Mouse (Mus musculus): ENCODE measurements around the gene Gucy2g. TPM values are rescaled to one million over a fixed set of nuclear protein-coding genes. Genes with fewer than 3 reads are reported as not detected.
"Not testable (repeated sequence)": the region's sequence is repeated elsewhere in the genome, so short reads cannot be mapped to it uniquely, and the experiment has no call there.

Gene Gucy2g
- polyA plus RNA-seq, 1 experiment from 2014 or later, result not detected

DNA sequence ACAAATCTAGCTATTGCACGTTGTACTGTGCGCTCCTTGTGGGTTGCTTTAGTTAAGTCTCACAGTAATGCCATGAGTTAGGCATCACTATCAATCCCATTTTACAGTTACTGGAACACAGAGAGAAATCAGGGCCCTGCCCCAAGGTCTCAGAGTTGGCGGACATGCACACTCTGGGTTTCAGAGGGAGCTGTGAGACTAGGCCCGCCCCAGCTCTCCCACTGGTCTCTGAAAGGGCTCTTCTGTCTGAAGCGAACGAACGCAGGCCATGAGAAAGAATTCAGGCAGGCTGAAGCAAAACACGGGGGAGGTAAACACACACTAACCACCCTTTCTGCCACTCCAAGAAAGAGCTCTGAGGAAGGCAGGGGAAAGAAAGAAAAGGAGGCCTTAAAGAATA, 82.4 kb downstream of the Gucy2g start:
- H3K4me2 ChIP-seq, result no peak overlapping the region
- H3K9ac ChIP-seq, result no peak overlapping the region
- H3K9me3 ChIP-seq, result no peaks in the 10 kb centered on the region
- no peak overlapping the region for H3K27ac ChIP-seq (replicated peaks)
- no peak for ATAC-seq (ENCODE audit: extremely low read depth, insufficient number of reproducible peaks, low FRiP score, low TSS enrichment)
- no peaks in the 10 kb centered on the region for H3K36me3 ChIP-seq
- H3K4me1 ChIP-seq, result no peaks in the 10 kb centered on the region
- H3K27me3 ChIP-seq (replicated peaks), result no peaks in the 10 kb centered on the region
- WGBS, result 61% methylated on average over 8 of the region's 8 CpGs
- no peak overlapping the region for H3K4me3 ChIP-seq

DNA sequence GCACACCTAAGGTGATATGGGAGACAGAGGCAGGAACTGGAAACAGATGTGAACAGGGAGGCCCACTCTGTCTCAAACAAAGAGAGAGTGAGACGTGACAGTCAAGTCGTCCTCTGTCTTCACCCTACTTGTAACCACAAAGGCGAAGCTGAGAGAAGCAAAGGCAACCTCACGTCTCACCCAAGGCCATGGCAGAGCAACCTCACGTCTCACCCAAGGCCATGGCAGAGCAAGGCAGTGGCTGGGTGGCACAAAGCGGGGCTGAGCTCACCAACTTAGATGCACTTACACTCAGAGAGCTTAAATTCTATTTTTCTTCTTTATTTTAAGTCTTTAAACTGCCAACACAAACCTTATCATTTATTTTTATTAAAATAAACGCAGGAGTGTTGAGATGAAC, 84.0 kb downstream of the Gucy2g start:
- no peak overlapping the region for H3K9ac ChIP-seq
- no peaks in the 10 kb centered on the region for H3K4me1 ChIP-seq
- no peaks in the 10 kb centered on the region for H3K27me3 ChIP-seq (replicated peaks)
- H3K4me3 ChIP-seq, result no peak overlapping the region
- no peak overlapping the region for H3K4me2 ChIP-seq
- 75% methylated on average over 7 of the region's 7 CpGs for WGBS
- H3K27ac ChIP-seq (replicated peaks), result no peak overlapping the region
- H3K9me3 ChIP-seq, result no peaks in the 10 kb centered on the region
- ATAC-seq (ENCODE audit: extremely low read depth, insufficient number of reproducible peaks, low FRiP score, low TSS enrichment), result no peak
- no peaks in the 10 kb centered on the region for H3K36me3 ChIP-seq

DNA sequence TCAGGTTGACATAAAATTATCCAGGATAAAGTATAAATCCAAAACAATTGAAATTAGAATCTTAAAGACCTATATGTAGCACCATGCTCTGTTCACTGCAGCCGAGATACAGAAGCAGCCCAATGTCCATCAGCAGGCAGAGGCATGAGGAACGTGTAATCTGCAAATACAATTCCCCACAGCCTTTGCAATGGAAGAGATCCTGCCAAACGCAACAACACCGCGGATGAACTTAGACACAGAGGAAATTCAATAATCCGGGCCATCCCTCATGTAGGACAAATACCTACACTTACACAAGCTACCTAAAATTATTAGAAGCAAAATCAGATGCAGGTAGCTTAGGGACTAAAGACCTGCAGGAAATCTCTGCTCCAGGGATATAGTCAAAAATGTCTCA, 88.1 kb downstream of the Gucy2g start:
- ATAC-seq (ENCODE audit: extremely low read depth, insufficient number of reproducible peaks, low FRiP score, low TSS enrichment), result no peak
- Histone ChIP-seq H3K27me3 (replicated peaks) (no peaks in the 10 kb centered on the region), H3K4me3 (no peak overlapping the region), H3K4me1 (no peaks in the 10 kb centered on the region), H3K9ac (no peak overlapping the region), H3K9me3 (peaks cover 5% of the 10 kb centered on the region; the same call in 1 of the 2 replicates), H3K27ac (replicated peaks) (no peak overlapping the region), H3K36me3 (no peaks in the 10 kb centered on the region), H3K4me2 (no peak overlapping the region)
- 79% methylated on average over 6 of the region's 6 CpGs for WGBS

DNA sequence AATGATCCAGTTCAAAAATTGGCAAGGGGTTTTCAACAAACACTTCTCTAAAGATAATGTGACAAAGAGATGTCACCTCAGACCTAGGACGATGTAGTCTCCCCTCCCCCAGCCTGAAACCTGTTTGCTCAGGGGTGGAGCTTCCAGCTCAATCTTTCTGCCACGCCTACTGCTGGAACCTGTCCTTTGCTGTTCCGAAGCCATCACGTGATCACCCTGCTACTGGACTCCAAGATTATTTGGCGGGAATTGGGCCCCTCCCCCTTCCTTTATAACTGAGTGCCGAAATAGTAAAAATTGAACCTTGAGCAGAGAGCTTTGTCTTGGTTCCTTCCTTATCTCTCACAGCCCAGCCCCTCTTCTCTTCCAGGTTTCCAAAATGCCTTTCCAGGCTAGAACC, 88.8 kb downstream of the Gucy2g start:
- not testable (repeated sequence) for H3K4me3 ChIP-seq; H3K27ac ChIP-seq (replicated peaks); H3K9me3 ChIP-seq; H3K4me2 ChIP-seq; H3K4me1 ChIP-seq; H3K9ac ChIP-seq; H3K36me3 ChIP-seq; ATAC-seq (ENCODE audit: extremely low read depth, insufficient number of reproducible peaks, low FRiP score, low TSS enrichment); H3K27me3 ChIP-seq (replicated peaks)
- 57% methylated on average over 5 of the region's 6 CpGs for WGBS

DNA sequence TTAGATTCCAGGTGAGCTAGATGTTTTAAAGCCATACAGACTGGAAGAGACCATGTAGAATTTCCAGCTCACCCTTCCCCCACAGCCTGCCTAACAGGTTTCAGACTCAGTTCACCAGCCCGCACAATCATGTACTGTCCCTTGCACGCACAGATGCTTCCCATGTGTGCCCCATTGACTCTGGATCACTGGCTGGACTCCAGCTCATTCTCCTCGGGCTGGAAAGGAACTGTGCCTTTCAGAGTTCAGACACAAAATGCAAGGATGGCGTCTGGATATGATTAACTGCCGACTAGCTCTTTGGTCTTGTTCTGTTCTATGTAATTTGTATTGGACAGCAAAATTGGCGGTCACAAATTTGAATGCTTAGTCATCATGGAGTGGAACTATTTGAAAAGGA, 91.4 kb downstream of the Gucy2g start:
- H3K27me3 ChIP-seq (replicated peaks), result no peaks in the 10 kb centered on the region
- 72% methylated on average over 6 of the region's 6 CpGs for WGBS
- ATAC-seq (ENCODE audit: extremely low read depth, insufficient number of reproducible peaks, low FRiP score, low TSS enrichment), result no peak
- no peak overlapping the region for H3K4me2 ChIP-seq
- no peak overlapping the region for H3K4me3 ChIP-seq
- no peaks in the 10 kb centered on the region for H3K4me1 ChIP-seq
- H3K36me3 ChIP-seq, result no peaks in the 10 kb centered on the region
- no peak overlapping the region for H3K27ac ChIP-seq (replicated peaks)
- H3K9ac ChIP-seq, result no peak overlapping the region
- H3K9me3 ChIP-seq, result peaks cover 5% of the 10 kb centered on the region; the same call in 1 of the 2 replicates

DNA sequence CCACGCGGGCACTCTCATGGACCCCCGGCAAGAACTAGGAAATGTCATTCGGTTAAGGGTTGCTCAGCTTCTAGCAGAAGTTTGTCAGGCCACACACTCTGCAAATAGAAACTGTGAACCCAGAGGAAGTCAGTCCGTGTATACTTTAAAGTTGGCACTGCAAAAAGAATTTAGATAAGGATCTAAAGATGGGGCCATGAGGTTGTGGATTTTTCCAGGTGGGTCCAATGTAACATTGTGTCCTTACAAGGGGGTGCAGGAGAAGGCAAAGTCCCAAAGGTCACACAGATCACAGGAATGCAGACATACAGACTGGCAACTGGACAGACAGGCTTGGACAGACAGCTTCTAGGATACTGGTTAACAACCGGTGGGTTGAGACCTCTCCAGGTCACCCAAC, 92.9 kb downstream of the Gucy2g start:
- Histone ChIP-seq H3K27me3 (replicated peaks) (no peaks in the 10 kb centered on the region), H3K9me3 (peaks cover 5% of the 10 kb centered on the region; the same call in 1 of the 2 replicates), H3K4me1 (0 out of 2 replicates have a peak, but pooled peaks cover 3% of the 10 kb centered on the region), H3K4me2 (no peak overlapping the region), H3K27ac (replicated peaks) (no peak overlapping the region), H3K4me3 (no peak overlapping the region), H3K36me3 (no peaks in the 10 kb centered on the region), H3K9ac (no peak overlapping the region)
- WGBS, result 78% methylated on average over 6 of the region's 6 CpGs
- no peak for ATAC-seq (ENCODE audit: extremely low read depth, insufficient number of reproducible peaks, low FRiP score, low TSS enrichment)

Small RNAs within 50 kb of the gene (microRNA-seq; reads per million reads assigned to microRNA genes)
- gene Mir6715, result not detected

Other genes with a start within 250 kb of the Gucy2g start
- 8.6 and 8.9 TPM in 2 replicates for gene Gpam, start 114.0 kb downstream of the Gucy2g start, polyA plus RNA-seq (2015; fragmentation: Nextera tagmentation; extraction: Ambion mirVana)
- gene Tectb, start 60.5 kb downstream of the Gucy2g start, polyA plus RNA-seq (2015; fragmentation: Nextera tagmentation; extraction: Ambion mirVana), result not detected in 2 replicates
- gene Acsl5, start 10.7 kb upstream of the Gucy2g start, polyA plus RNA-seq (2015; fragmentation: Nextera tagmentation; extraction: Ambion mirVana), result 32.9 and 36.8 TPM in 2 replicates
- 59.4 and 62.3 TPM in 2 replicates for gene Zdhhc6, start 74.8 kb upstream of the Gucy2g start, polyA plus RNA-seq (2015; fragmentation: Nextera tagmentation; extraction: Ambion mirVana)
- 14.7 and 15.4 TPM in 2 replicates for gene Vti1a, start 75.1 kb upstream of the Gucy2g start, polyA plus RNA-seq (2015; fragmentation: Nextera tagmentation; extraction: Ambion mirVana)